Mouse (Mus musculus): Measurements from ENCODE around the gene Pfdn2.

Pfdn2 gene

DNA sequence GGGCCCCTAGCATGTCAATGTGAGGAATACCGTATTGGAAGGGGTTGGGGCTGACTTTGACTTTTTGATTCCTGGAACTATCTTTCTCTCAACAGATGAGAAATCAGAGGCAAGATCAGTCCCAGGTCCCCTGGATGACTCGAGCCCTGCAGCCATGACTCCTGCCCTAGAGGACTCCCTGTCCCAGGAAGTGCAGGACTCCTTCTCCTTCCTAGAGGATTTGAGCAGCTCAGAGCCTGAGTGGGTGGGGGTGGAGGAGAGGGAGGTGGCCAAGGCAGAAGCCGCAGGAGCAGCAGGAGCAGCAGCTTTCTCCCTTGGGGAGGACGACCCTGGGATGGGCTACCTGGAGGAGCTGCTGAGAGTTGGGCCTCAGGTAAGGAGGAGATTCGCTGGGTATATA, 61.8 kb downstream of the Pfdn2 start:
- no peak for DNase-seq (ENCODE audit: low read depth, low spot score)
